Mouse (Mus musculus) thymus, adult 2 months (tissue): ENCODE data around the gene Tmem235.

Experiments used
- CTCF ChIP-seq: fragments of 200-500 bp; IDR thresholded peaks from 2 replicates; pipeline ENCODE4 v1.5.1; 2012; ENCODE audit warnings: mild to moderate bottlenecking, control low read depth, low read length, moderate library complexity, borderline replicate concordance; ENCODE audit not compliant: control insufficient read depth, poor library complexity, insufficient read depth; ENCODE audit errors: extremely low read depth
- POLR2A ChIP-seq: fragments of 200-500 bp; IDR thresholded peaks from 2 replicates; pipeline ENCODE4 v1.6.1; 2012; ENCODE audit warnings: mild to moderate bottlenecking, low read length, control low read depth, moderate library complexity; ENCODE audit not compliant: control insufficient read depth, poor library complexity, insufficient read depth; ENCODE audit errors: extremely low read depth

DNA sequence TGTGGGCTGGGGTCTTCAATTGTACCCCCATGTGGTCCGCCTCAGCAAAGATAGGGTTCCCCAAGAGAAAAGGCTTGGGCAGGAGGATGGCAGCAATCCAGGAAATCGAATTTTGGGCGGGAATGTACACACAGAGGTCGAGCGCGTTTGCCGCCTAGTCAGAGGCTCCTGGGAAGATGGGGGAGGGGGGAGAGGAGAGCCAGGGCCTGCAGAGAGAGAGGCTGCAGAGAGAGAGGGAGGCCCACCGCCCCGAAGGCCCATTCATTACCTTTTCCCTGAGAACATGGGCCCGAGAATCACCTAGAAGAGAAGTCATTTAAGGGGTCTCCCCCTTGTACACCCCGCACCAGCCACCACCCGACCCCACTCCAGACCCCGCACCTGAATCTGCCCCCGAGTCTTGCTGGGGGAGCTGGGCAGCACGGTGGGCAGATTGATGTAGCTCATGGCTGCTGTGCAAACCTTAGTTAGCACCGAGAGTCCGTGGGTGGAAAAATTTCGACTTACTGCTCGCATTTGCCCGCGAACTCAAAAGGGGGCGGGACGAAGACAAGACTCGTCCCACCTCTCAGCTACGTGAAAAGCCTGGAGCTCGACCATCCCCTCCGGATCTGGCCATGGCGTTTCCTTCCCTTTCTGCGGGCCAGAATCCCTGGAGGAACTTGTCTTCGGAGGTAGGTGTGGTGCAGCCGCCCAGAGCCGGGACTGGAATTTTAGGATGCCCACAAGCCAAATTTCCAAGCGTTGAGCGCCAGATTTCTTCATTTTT is 35.0 kb upstream of the Tmem235 start, which contains the start of the genes Afmid and Tk1:
- TF ChIP-seq POLR2A, result no peak
- no peak for TF ChIP-seq CTCF
